Mouse (Mus musculus) thymus, adult 2 months (tissue): ENCODE measurements at regions not wholly inside any gene's neighbourhood (a gene's known extent, or its start where the extent isn't known, plus 50 kb on each side); places are given as distances from the start of the nearest gene placed in this dataset.

ENCODE experiments used
- DNase-seq: peaks from one replicate; pipeline ENCODE4 v3.0.0; 2021
- H3K27ac ChIP-seq: fragments of 200-500 bp; 2 replicates; pipeline ENCODE4 v1.5.1; 2012; ENCODE audit warnings: low read length, control low read depth; ENCODE audit not compliant: control insufficient read depth, insufficient read depth
- H3K27me3 ChIP-seq: fragments of 200-500 bp; 2 replicates; pipeline ENCODE4 v1.6.1; 2012; ENCODE audit warnings: mild to moderate bottlenecking, low read length, moderate library complexity, mixed read lengths; ENCODE audit not compliant: control insufficient read depth, insufficient read depth
- H3K36me3 ChIP-seq: fragments of 200-500 bp; 2 replicates; pipeline ENCODE4 v1.6.1; 2012; ENCODE audit warnings: mild to moderate bottlenecking, low read length, moderate library complexity; ENCODE audit not compliant: control insufficient read depth, insufficient read depth
- H3K4me1 ChIP-seq: fragments of 200-500 bp; replicated peaks from 2 replicates; pipeline ENCODE4 v1.6.1; 2012; ENCODE audit warnings: low read length; ENCODE audit not compliant: control insufficient read depth, insufficient read depth
- H3K4me3 ChIP-seq: fragments of 200-500 bp; 2 replicates; pipeline ENCODE4 v1.5.1; 2012; ENCODE audit warnings: mild to moderate bottlenecking, low read length, control low read depth, moderate library complexity; ENCODE audit not compliant: control insufficient read depth, insufficient read depth
- CTCF ChIP-seq: fragments of 200-500 bp; IDR thresholded peaks from 2 replicates; pipeline ENCODE4 v1.5.1; 2012; ENCODE audit warnings: mild to moderate bottlenecking, control low read depth, low read length, moderate library complexity, borderline replicate concordance; ENCODE audit not compliant: control insufficient read depth, poor library complexity, insufficient read depth; ENCODE audit errors: extremely low read depth
- POLR2A ChIP-seq: fragments of 200-500 bp; IDR thresholded peaks from 2 replicates; pipeline ENCODE4 v1.6.1; 2012; ENCODE audit warnings: mild to moderate bottlenecking, low read length, control low read depth, moderate library complexity; ENCODE audit not compliant: control insufficient read depth, poor library complexity, insufficient read depth; ENCODE audit errors: extremely low read depth
- WGBS: fragments of 180-500 bp; shearing (Covaris S2); methylation state at CpG from one replicate; pipeline ENCODE4 v1.1.7; 2018; 5-methylcytosine and 5-hydroxymethylcytosine counted together

GRCm38 (mm10) chr10:97047996-97048395 is 431.2 kb downstream of the Btg1 start:
- TF ChIP-seq POLR2A (no peak), CTCF (no peak)
- H3K4me1 ChIP-seq = no peaks in the 10 kb centered on the region
- H3K27me3 ChIP-seq = no peaks in the 10 kb centered on the region
- no peaks in the 10 kb centered on the region for H3K36me3 ChIP-seq
- H3K4me3 ChIP-seq = no peak overlapping the region
- 97% methylated on average over 2 of the region's 2 CpGs for WGBS
- H3K27ac ChIP-seq = no peak overlapping the region
- no peak for DNase-seq

GRCm38 (mm10) chr10:97054472-97054871 is 424.9 kb upstream of the Dcn start:
- DNase-seq = no peak
- no peaks in the 10 kb centered on the region for H3K27me3 ChIP-seq
- no peaks in the 10 kb centered on the region for H3K4me1 ChIP-seq
- TF ChIP-seq CTCF (no peak), POLR2A (no peak)
- no peak overlapping the region for H3K27ac ChIP-seq
- no peak overlapping the region for H3K4me3 ChIP-seq
- H3K36me3 ChIP-seq = no peaks in the 10 kb centered on the region
- WGBS = 35% methylated on average over 3 of the region's 3 CpGs

- Histone ChIP-seq H3K4me3 (no peak overlapping the region), H3K27ac (no peak overlapping the region), H3K27me3 (no peaks in the 10 kb centered on the region), H3K4me1 (no peaks in the 10 kb centered on the region), H3K36me3 (no peaks in the 10 kb centered on the region)
- TF ChIP-seq CTCF (no peak), POLR2A (no peak)
- no peak for DNase-seq
- WGBS = 95% methylated on average over 3 of the region's 3 CpGs
Observed at GRCm38 (mm10) chr10:97061961-97062360, 417.4 kb upstream of the Dcn start.

- H3K4me1 ChIP-seq = no peaks in the 10 kb centered on the region
- DNase-seq = no peak
- H3K27ac ChIP-seq = no peak overlapping the region
- no peak for TF ChIP-seq CTCF
- no peak for TF ChIP-seq POLR2A
- H3K27me3 ChIP-seq = no peaks in the 10 kb centered on the region
- no peaks in the 10 kb centered on the region for H3K36me3 ChIP-seq
- H3K4me3 ChIP-seq = no peak overlapping the region
Observed at GRCm38 (mm10) chr10:97064546-97064945, 414.9 kb upstream of the Dcn start.

- Histone ChIP-seq H3K4me1 (no peaks in the 10 kb centered on the region), H3K4me3 (no peak overlapping the region), H3K36me3 (no peaks in the 10 kb centered on the region), H3K27me3 (no peaks in the 10 kb centered on the region), H3K27ac (no peak overlapping the region)
- 94% methylated on average over 5 of the region's 5 CpGs for WGBS
- no peak for DNase-seq
- TF ChIP-seq POLR2A = no peak
- no peak for TF ChIP-seq CTCF
Observed at GRCm38 (mm10) chr10:97078022-97078473, 401.4 kb upstream of the Dcn start.

- WGBS = 97% methylated on average over 6 of the region's 6 CpGs
- no peaks in the 10 kb centered on the region for H3K36me3 ChIP-seq
- H3K4me3 ChIP-seq = no peak overlapping the region
- H3K27me3 ChIP-seq = no peaks in the 10 kb centered on the region
- TF ChIP-seq CTCF = no peak
- TF ChIP-seq POLR2A = no peak
- no peaks in the 10 kb centered on the region for H3K4me1 ChIP-seq
- no peak for DNase-seq
- H3K27ac ChIP-seq = no peak overlapping the region
Observed at GRCm38 (mm10) chr10:97079575-97079974, 399.8 kb upstream of the Dcn start.

- Histone ChIP-seq H3K4me1 (no peaks in the 10 kb centered on the region), H3K27me3 (no peaks in the 10 kb centered on the region), H3K4me3 (no peak overlapping the region), H3K36me3 (no peaks in the 10 kb centered on the region), H3K27ac (no peak overlapping the region)
- WGBS = 83% methylated on average over 5 of the region's 5 CpGs
- no peak for TF ChIP-seq POLR2A
- TF ChIP-seq CTCF = no peak
- no peak for DNase-seq
Observed at GRCm38 (mm10) chr10:97087286-97087685, 392.1 kb upstream of the Dcn start.
